Mouse (Mus musculus) neural tube, embryonic 11.5 days (tissue): ENCODE results near the gene Psmb4. TPM values are rescaled to one million over a fixed set of nuclear protein-coding genes. Genes with fewer than 3 reads are reported as not detected.
"Not testable (repeated sequence)": the region's sequence is repeated elsewhere in the genome, so short reads cannot be mapped to it uniquely, and the experiment has no call there.

Source experiments
- ATAC-seq: fragments of 200-750 bp; cut with Nextera tagmentation; 2 replicates; pipeline ENCODE4 v1.8.0; 2017; ENCODE audit warnings: moderate number of reproducible peaks, mild to moderate bottlenecking, moderate TSS enrichment, moderate library complexity; ENCODE audit not compliant: insufficient read depth, low FRiP score, low TSS enrichment
- DNase-seq: peaks from one replicate; pipeline ENCODE4 v3.0.0-alpha.2; 2015; ENCODE audit warnings: low spot score
- H3K27ac ChIP-seq: fragments of 300-500 bp; sonication (generic); 2 replicates; pipeline ENCODE4 v1.5.1; 2014; ENCODE audit warnings: low read depth, mild to moderate bottlenecking, low read length
- H3K27me3 ChIP-seq: fragments of 300-500 bp; sonication (generic); 2 replicates; pipeline ENCODE4 v1.6.1; 2014; ENCODE audit warnings: mild to moderate bottlenecking, low read length, mixed read lengths; ENCODE audit not compliant: control insufficient read depth, insufficient read depth
- H3K36me3 ChIP-seq: fragments of 300-500 bp; sonication (generic); 2 replicates; pipeline ENCODE4 v1.6.1; 2014; ENCODE audit warnings: mild to moderate bottlenecking, low read length, moderate library complexity, mixed read lengths; ENCODE audit not compliant: control insufficient read depth, insufficient read depth
- H3K4me1 ChIP-seq: fragments of 300-500 bp; sonication (generic); 2 replicates; pipeline ENCODE4 v1.6.1; 2014; ENCODE audit warnings: low read length, mixed read lengths; ENCODE audit not compliant: control insufficient read depth, insufficient read depth
- H3K4me2 ChIP-seq: fragments of 300-500 bp; sonication (generic); 2 replicates; pipeline ENCODE4 v1.6.1; 2014; ENCODE audit warnings: low read depth, mild to moderate bottlenecking, moderate library complexity
- H3K4me3 ChIP-seq: fragments of 300-500 bp; sonication (generic); 2 replicates; pipeline ENCODE4 v1.5.1; 2014; ENCODE audit warnings: low read depth, low read length
- H3K9ac ChIP-seq: fragments of 300-500 bp; sonication (generic); 2 replicates; pipeline ENCODE4 v1.6.1; 2014; ENCODE audit warnings: mild to moderate bottlenecking, low read length
- H3K9me3 ChIP-seq: fragments of 300-500 bp; sonication (generic); 2 replicates; pipeline ENCODE4 v1.6.1; 2016; ENCODE audit warnings: low read length; ENCODE audit not compliant: control insufficient read depth
- WGBS: fragments of 180-500 bp; shearing (Covaris S2); extraction: QIAGEN DNeasy Blood & Tissue Kit; methylation state at CpG from one replicate; pipeline ENCODE4 v1.1.7; 2014; 5-methylcytosine and 5-hydroxymethylcytosine counted together
- polyA plus RNA-seq: library from polyadenylated mRNA; unstranded; fragments of >200 nt; fragmentation: Nextera tagmentation; extraction: Ambion mirVana; gene quantifications from 2 replicates; pipeline ENCODE4 v1.2.1, GENCODE M21; 2014

Gene Psmb4
- polyA plus RNA-seq, 1 experiment from 2014 or later: 398 TPM

GRCm38 (mm10) chr3:94915903-94916741, 29.4 kb upstream of the Psmb4 start:
- DNase-seq (no peak), ATAC-seq (no peak)
- Histone ChIP-seq H3K36me3 (no peaks in the 10 kb centered on the region; the same call in 1 of the 2 replicates), H3K9me3 (no peaks in the 10 kb centered on the region), H3K27me3 (no peaks in the 10 kb centered on the region), H3K4me3 (no peak overlapping the region), H3K4me2 (no peak overlapping the region), H3K9ac (no peak overlapping the region), H3K27ac (no peak overlapping the region), H3K4me1 (no peaks in the 10 kb centered on the region)
- 93% methylated on average over 7 of the region's 7 CpGs for WGBS

- ATAC-seq (no peak), DNase-seq (no peak)
- Histone ChIP-seq H3K36me3 (no peaks in the 10 kb centered on the region; the same call in 1 of the 2 replicates), H3K27ac (no peak overlapping the region), H3K27me3 (no peaks in the 10 kb centered on the region), H3K4me2 (no peak overlapping the region), H3K4me3 (no peak overlapping the region), H3K9me3 (no peaks in the 10 kb centered on the region), H3K9ac (no peak overlapping the region), H3K4me1 (no peaks in the 10 kb centered on the region)
- 64% methylated on average over 5 of the region's 5 CpGs for WGBS
These were observed 27.0 kb upstream of the Psmb4 start for GRCm38 (mm10) chr3:94913801-94914200.

GRCm38 (mm10) chr3:94911050-94911693, 24.4 kb upstream of the Psmb4 start:
- 80% methylated on average over 2 of the region's 2 CpGs for WGBS
- Histone ChIP-seq H3K4me2 (no peak overlapping the region), H3K27ac (no peak overlapping the region), H3K27me3 (no peaks in the 10 kb centered on the region), H3K9ac (no peak overlapping the region), H3K4me1 (no peaks in the 10 kb centered on the region), H3K36me3 (no peaks in the 10 kb centered on the region; the same call in 1 of the 2 replicates), H3K9me3 (no peaks in the 10 kb centered on the region), H3K4me3 (no peak overlapping the region)
- DNase-seq (no peak), ATAC-seq (no peak)

GRCm38 (mm10) chr3:94906482-94906881, 19.7 kb upstream of the Psmb4 start:
- no peaks in the 10 kb centered on the region for H3K9me3 ChIP-seq
- H3K4me3 ChIP-seq: no peak overlapping the region
- no peaks in the 10 kb centered on the region for H3K4me1 ChIP-seq
- no peak overlapping the region for H3K27ac ChIP-seq
- H3K36me3 ChIP-seq: no peaks in the 10 kb centered on the region
- no peak overlapping the region for H3K4me2 ChIP-seq
- H3K27me3 ChIP-seq: no peaks in the 10 kb centered on the region
- H3K9ac ChIP-seq: no peak overlapping the region
- WGBS: 78% methylated on average over 1 of the region's 1 CpGs
- ATAC-seq (no peak), DNase-seq (no peak)

- not testable (repeated sequence) for H3K27me3 ChIP-seq, H3K36me3 ChIP-seq, H3K27ac ChIP-seq, ATAC-seq, H3K9ac ChIP-seq, DNase-seq, H3K4me3 ChIP-seq, H3K9me3 ChIP-seq, H3K4me1 ChIP-seq, H3K4me2 ChIP-seq
- WGBS: 66% methylated on average over 3 of the region's 3 CpGs
These were observed 18.0 kb upstream of the Psmb4 start for GRCm38 (mm10) chr3:94904759-94905158.

- DNase-seq: peak; percentile 63
- no peak for ATAC-seq
- Histone ChIP-seq H3K27me3 (no peaks in the 10 kb centered on the region), H3K27ac (no peak overlapping the region), H3K9me3 (no peaks in the 10 kb centered on the region), H3K4me1 (no peaks in the 10 kb centered on the region), H3K36me3 (no peaks in the 10 kb centered on the region), H3K9ac (no peak overlapping the region), H3K4me2 (no peak overlapping the region), H3K4me3 (no peak overlapping the region)
- WGBS: 21% methylated on average over 7 of the region's 7 CpGs
These were observed 16.0 kb upstream of the Psmb4 start for GRCm38 (mm10) chr3:94902747-94903146.

- Histone ChIP-seq H3K27me3 (no peaks in the 10 kb centered on the region), H3K27ac (no peak overlapping the region), H3K9ac (no peak overlapping the region), H3K4me2 (no peak overlapping the region), H3K36me3 (no peaks in the 10 kb centered on the region), H3K9me3 (no peaks in the 10 kb centered on the region), H3K4me3 (no peak overlapping the region), H3K4me1 (no peaks in the 10 kb centered on the region)
- ATAC-seq: no peak
- DNase-seq: no peak
- WGBS: 73% methylated on average over 3 of the region's 3 CpGs
These were observed 7.3 kb upstream of the Psmb4 start for GRCm38 (mm10) chr3:94894076-94894475.

GRCm38 (mm10) chr3:94888595-94888994, 1.8 kb upstream of the Psmb4 start:
- Histone ChIP-seq H3K27me3 (no peaks in the 10 kb centered on the region), H3K4me2 (no peak overlapping the region), H3K9ac (no peak overlapping the region), H3K9me3 (no peaks in the 10 kb centered on the region), H3K27ac (no peak overlapping the region), H3K4me3 (no peak overlapping the region), H3K4me1 (peaks cover 4% of the 10 kb centered on the region; the same call in 1 of the 2 replicates), H3K36me3 (peaks cover 4% of the 10 kb centered on the region; the same call in 1 of the 2 replicates)
- ATAC-seq (no peak), DNase-seq (no peak)

- H3K4me2 ChIP-seq: no peak overlapping the region
- no peak overlapping the region for H3K9ac ChIP-seq
- 92% methylated on average over 3 of the region's 3 CpGs for WGBS
- ATAC-seq (no peak), DNase-seq (no peak)
- peaks cover 22% of the 10 kb centered on the region for H3K36me3 ChIP-seq
- no peak overlapping the region for H3K27ac ChIP-seq
- H3K4me3 ChIP-seq: no peak overlapping the region
- peaks cover 4% of the 10 kb centered on the region; the same call in 1 of the 2 replicates for H3K4me1 ChIP-seq
- H3K9me3 ChIP-seq: no peaks in the 10 kb centered on the region
- no peaks in the 10 kb centered on the region for H3K27me3 ChIP-seq
These were observed 4.2 kb downstream of the Psmb4 start for GRCm38 (mm10) chr3:94882579-94882978.
